Mouse (Mus musculus) activated CD4-positive, CD25-positive, alpha-beta regulatory T cell, adult 4 months (primary cell): Measurements from ENCODE around the gene Ndufb7. TPM values are rescaled to one million over a fixed set of nuclear protein-coding genes. Genes with fewer than 3 reads are reported as not detected.
"Not testable (repeated sequence)": the region's sequence is repeated elsewhere in the genome, so short reads cannot be mapped to it uniquely, and the experiment has no call there.

Source experiments
- ATAC-seq: one replicate; pipeline ENCODE4 v1.8.0; 2017
- polyA plus RNA-seq, 2 experiments: library from polyadenylated mRNA; unstranded; fragments of 100-300 nt; shearing (Covaris generic); gene quantifications; one replicate each; pipeline ENCODE4 v1.2.1; 2017

The Ndufb7 gene
- polyA plus RNA-seq, 2 experiments from 2014 or later = 350 to 354 TPM

- no peak for ATAC-seq
Measured at GRCm38 (mm10) chr8:83576921-83577320, 10.4 kb downstream of the Ndufb7 start.

GRCm38 (mm10) chr8:83577384-83577791, 10.9 kb downstream of the Ndufb7 start:
- ATAC-seq = no peak

GRCm38 (mm10) chr8:83578131-83579055, 11.9 kb downstream of the Ndufb7 start:
- no peak for ATAC-seq

- no peak for ATAC-seq
Measured at GRCm38 (mm10) chr8:83579676-83580075, 13.2 kb downstream of the Ndufb7 start.

- no peak for ATAC-seq
Measured at GRCm38 (mm10) chr8:83580826-83581225, 14.4 kb downstream of the Ndufb7 start.

GRCm38 (mm10) chr8:83582226-83582625, 15.8 kb downstream of the Ndufb7 start:
- no peak for ATAC-seq

GRCm38 (mm10) chr8:83583236-83583635, 16.8 kb downstream of the Ndufb7 start:
- ATAC-seq = no peak

- ATAC-seq = no peak
Measured at GRCm38 (mm10) chr8:83584771-83585170, 18.3 kb downstream of the Ndufb7 start.

- ATAC-seq = no peak
Measured at GRCm38 (mm10) chr8:83585333-83585732, 18.9 kb downstream of the Ndufb7 start.

- no peak for ATAC-seq
Measured at GRCm38 (mm10) chr8:83587644-83588043, 21.2 kb downstream of the Ndufb7 start.

- ATAC-seq = no peak
Measured at GRCm38 (mm10) chr8:83588886-83589285, 22.4 kb downstream of the Ndufb7 start.

- ATAC-seq = no peak
Measured at GRCm38 (mm10) chr8:83590488-83591023, 24.1 kb downstream of the Ndufb7 start.

- ATAC-seq = no peak
Measured at GRCm38 (mm10) chr8:83592682-83593081, 26.2 kb downstream of the Ndufb7 start.

GRCm38 (mm10) chr8:83593325-83594166, 27.1 kb downstream of the Ndufb7 start:
- ATAC-seq = peak; percentile 12

GRCm38 (mm10) chr8:83594167-83595049, 27.9 kb downstream of the Ndufb7 start:
- peak; percentile 93 for ATAC-seq

- not testable (repeated sequence) for ATAC-seq
Measured at GRCm38 (mm10) chr8:83595050-83595345, 28.5 kb downstream of the Ndufb7 start.

- ATAC-seq = no peak
Measured at GRCm38 (mm10) chr8:83596369-83596768, 29.9 kb downstream of the Ndufb7 start.

GRCm38 (mm10) chr8:83598146-83598545, 31.7 kb downstream of the Ndufb7 start:
- ATAC-seq = no peak

- no peak for ATAC-seq
Measured at GRCm38 (mm10) chr8:83599814-83600213, 33.3 kb downstream of the Ndufb7 start.

- no peak for ATAC-seq
Measured at GRCm38 (mm10) chr8:83602650-83603029, 36.2 kb downstream of the Ndufb7 start.

- peak; percentile 86 for ATAC-seq
Measured at GRCm38 (mm10) chr8:83607661-83608397, 41.4 kb downstream of the Ndufb7 start, which contains the start of the genes Tecr and Dnajb1. Tecr (minus strand) TSS chr8:83607971. Dnajb1 (plus strand) TSS chr8:83608193.
